Mouse (Mus musculus): ENCODE results near the gene Ap3d1. TPM values are rescaled to one million over a fixed set of nuclear protein-coding genes. Genes with fewer than 3 reads are reported as not detected.

The Ap3d1 gene
- 102 and 105 TPM in 2 replicates for polyA plus RNA-seq (2015; fragmentation: Nextera tagmentation; extraction: Ambion mirVana)

DNA sequence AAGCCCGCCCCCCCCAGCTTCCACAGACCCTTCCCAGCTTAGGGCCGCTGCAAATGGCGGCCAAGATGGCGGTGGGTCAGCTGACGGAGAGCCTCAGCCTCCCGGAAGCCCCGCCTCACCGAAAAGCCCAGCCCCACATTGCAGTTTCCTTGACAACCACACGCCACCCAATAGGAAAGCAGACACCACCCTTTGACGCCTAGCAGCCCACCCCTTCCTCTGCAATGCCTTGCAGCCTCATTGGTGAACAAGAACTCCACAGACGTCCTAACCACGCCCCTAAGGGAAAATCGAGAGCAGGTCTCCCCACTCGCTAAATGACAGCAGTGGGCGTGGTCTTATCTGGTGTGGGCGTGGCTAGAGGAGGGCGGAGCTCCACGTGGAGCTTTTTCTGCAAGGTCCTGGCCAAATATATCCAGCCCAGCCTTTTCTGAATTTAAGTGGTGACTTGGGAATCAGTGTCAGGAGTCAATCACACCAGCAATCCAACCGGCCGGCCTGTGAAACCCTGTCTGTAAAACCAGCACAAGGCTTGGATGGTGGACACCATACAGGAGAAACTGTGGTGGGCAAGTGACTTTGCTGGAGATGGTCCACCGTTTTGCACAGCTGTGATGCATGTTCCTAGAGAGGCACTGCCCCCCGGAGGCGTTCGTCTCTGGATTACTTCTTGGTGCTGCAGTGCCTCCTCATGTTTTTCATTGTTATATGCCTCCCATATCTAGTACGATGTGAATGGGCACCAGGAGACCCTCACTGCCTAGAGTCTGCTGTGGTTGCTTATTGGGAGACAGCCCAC lies at the start of gene Ap3d1:
Gene Ap3d1, minus strand, starts transcription at position 85 of the 799 bp plus-strand sequence.
- peak; percentile 99 for ATAC-seq
- H3K9ac ChIP-seq (ENCODE audit: low read depth, low read length) = peak within 1 kb of the TSS; percentile 94
- 2% methylated on average over 24 of the region's 25 CpGs for WGBS
- no peaks in the 10 kb centered on the region for H3K36me3 ChIP-seq (ENCODE audit: control insufficient read depth, insufficient read depth, low read length)
- peak within 1 kb of the TSS; percentile 78 for H3K4me3 ChIP-seq (ENCODE audit: low read length)
- peak within 1 kb of the TSS; percentile 81 for H3K27ac ChIP-seq (ENCODE audit: low read depth, low read length)
- no peaks in the 10 kb centered on the region for H3K27me3 ChIP-seq (replicated peaks; ENCODE audit: control insufficient read depth, insufficient read depth, low read length)
- H3K4me2 ChIP-seq (ENCODE audit: low read length) = peak within 1 kb of the TSS; percentile 92
- H3K9me3 ChIP-seq (ENCODE audit: control insufficient read depth, low read length) = no peaks in the 10 kb centered on the region
- H3K4me1 ChIP-seq (ENCODE audit: control insufficient read depth, insufficient read depth, low read depth, low read length) = peaks cover 31% of the 10 kb centered on the region

DNA sequence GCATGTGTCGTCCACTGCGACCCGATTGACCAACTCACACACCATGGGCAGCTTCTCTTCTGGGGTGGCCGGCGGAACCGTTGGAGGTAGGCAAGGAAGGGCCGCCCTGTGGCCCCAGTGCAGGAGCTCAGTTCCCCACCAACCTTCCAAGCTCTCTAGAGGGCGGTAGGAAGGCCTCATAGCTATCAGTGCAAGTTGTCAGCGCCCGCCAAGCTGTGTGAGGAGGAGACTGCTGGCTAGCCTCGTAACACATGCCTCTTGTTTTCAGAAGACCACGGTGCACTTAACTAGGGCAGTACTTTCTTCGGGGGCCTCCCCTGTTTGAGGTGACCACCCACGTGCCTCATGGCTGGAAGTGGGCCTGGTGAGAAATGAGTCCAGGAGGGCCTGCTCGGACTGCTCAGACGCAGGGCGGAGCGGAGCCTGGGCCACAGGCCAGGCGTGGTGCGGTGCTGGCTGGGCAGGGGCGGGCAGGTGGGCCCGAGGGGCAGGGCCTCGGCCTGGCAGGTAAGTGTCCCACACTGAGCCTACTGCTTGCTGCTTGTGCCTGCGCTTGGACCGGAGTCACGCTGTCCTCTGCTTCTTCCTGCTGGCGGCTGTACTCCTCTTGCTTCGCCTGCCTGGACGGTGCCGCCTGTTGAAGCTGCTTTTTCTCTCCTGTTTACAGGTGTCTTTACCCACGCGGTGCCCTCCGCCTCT lies 49.6 kb upstream of the Ap3d1 start:
- no peak for ATAC-seq
- H3K4me1 ChIP-seq (ENCODE audit: control insufficient read depth, insufficient read depth, low read depth, low read length) = peaks cover 7% of the 10 kb centered on the region
- H3K27me3 ChIP-seq (replicated peaks; ENCODE audit: control insufficient read depth, insufficient read depth, low read length) = no peaks in the 10 kb centered on the region
- no peak overlapping the region for H3K4me3 ChIP-seq (ENCODE audit: low read length)
- no peak overlapping the region for H3K27ac ChIP-seq (ENCODE audit: low read depth, low read length)
- no peaks in the 10 kb centered on the region for H3K9me3 ChIP-seq (ENCODE audit: control insufficient read depth, low read length)
- 80% methylated on average over 33 of the region's 33 CpGs for WGBS
- H3K36me3 ChIP-seq (ENCODE audit: control insufficient read depth, insufficient read depth, low read length) = peaks cover 51% of the 10 kb centered on the region
- H3K4me2 ChIP-seq (ENCODE audit: low read length) = no peak overlapping the region
- no peak overlapping the region for H3K9ac ChIP-seq (ENCODE audit: low read depth, low read length)

DNA sequence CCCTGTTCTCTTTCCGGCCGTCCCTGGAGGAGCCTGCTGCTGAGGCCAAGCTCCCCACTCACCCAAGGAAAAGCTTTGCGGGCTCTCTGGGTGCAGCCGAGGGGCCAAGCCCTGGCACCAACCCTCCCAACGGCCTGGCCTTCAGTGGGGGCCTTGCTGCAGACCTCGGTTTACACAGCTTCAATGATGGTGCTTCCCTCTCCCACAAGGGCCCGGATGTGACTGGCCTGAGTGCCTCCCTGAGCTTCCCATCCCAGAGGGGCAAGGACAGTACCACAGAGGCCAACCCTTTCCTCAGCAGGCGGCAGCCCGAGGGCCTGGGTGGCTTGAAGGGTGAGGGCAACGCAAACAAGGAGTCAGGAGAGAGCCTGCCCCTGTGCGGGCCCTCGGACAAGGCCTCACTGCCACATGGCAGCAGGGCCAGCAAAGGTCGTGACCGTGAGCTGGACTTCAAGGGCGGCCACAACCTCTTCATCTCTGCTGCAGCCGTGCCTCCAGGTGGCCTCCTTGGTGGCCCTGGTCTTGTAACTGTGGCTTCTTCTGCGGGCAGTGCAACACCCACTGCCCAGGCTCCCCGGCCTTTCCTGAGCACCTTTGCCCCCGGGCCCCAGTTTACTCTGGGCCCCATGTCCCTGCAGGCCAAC lies 48.8 kb upstream of the Ap3d1 start:
- ATAC-seq = no peak
- Histone ChIP-seq H3K9me3 (ENCODE audit: control insufficient read depth, low read length) (no peaks in the 10 kb centered on the region), H3K4me2 (ENCODE audit: low read length) (no peak overlapping the region), H3K4me3 (ENCODE audit: low read length) (no peak overlapping the region), H3K36me3 (ENCODE audit: control insufficient read depth, insufficient read depth, low read length) (peaks cover 56% of the 10 kb centered on the region), H3K9ac (ENCODE audit: low read depth, low read length) (no peak overlapping the region), H3K27ac (ENCODE audit: low read depth, low read length) (no peak overlapping the region), H3K4me1 (ENCODE audit: control insufficient read depth, insufficient read depth, low read depth, low read length) (peaks cover under 1% of the 10 kb centered on the region; the same call in 1 of the 2 replicates), H3K27me3 (replicated peaks; ENCODE audit: control insufficient read depth, insufficient read depth, low read length) (no peaks in the 10 kb centered on the region)
- WGBS = 92% methylated on average over 19 of the region's 19 CpGs

DNA sequence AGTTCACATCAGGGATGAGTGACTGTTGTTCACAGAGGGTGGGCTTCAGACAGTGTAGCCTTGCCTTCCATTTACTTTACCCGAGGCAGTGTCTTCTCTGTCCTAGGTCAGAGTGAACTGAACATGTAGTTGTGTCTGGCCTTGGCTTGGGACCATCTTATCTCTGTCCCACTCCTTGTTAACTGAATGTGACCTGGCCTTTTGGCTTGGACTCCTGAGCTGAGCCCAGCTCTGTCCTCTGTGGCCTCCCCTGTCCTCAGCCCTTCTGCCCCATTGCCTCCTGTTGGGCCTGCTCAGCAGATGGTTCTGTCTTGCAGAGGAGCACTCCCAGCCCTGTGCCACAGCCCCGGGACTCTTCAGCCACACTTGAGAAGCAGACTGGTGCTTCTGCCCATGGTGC lies 45.5 kb upstream of the Ap3d1 start:
- 81% methylated on average over 2 of the region's 2 CpGs for WGBS
- Histone ChIP-seq H3K27ac (ENCODE audit: low read depth, low read length) (no peak overlapping the region), H3K4me2 (ENCODE audit: low read length) (no peak overlapping the region), H3K4me3 (ENCODE audit: low read length) (no peak overlapping the region), H3K4me1 (ENCODE audit: control insufficient read depth, insufficient read depth, low read depth, low read length) (no peaks in the 10 kb centered on the region), H3K27me3 (replicated peaks; ENCODE audit: control insufficient read depth, insufficient read depth, low read length) (no peaks in the 10 kb centered on the region), H3K9ac (ENCODE audit: low read depth, low read length) (no peak overlapping the region), H3K9me3 (ENCODE audit: control insufficient read depth, low read length) (no peaks in the 10 kb centered on the region), H3K36me3 (ENCODE audit: control insufficient read depth, insufficient read depth, low read length) (peaks cover 69% of the 10 kb centered on the region)
- ATAC-seq = no peak

DNA sequence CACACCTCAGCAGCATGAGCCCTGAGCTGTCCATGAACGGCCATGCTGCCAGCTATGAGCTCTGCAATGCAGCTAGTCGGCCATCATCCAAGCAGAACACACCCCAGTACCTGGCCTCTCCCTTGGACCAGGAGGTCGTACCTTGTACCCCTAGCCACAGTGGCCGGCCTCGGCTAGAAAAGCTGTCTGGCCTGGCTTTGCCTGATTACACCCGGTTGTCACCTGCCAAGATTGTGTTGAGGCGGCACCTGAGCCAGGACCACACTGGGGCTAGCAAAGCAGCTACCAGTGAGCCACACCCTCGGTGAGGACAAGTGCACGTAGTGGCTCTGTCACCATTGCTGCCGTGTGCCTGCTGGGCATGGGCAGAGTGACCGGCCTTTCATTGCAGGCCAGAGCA lies 43.9 kb upstream of the Ap3d1 start:
- H3K4me2 ChIP-seq (ENCODE audit: low read length) = no peak overlapping the region
- H3K27ac ChIP-seq (ENCODE audit: low read depth, low read length) = no peak overlapping the region
- no peak for ATAC-seq
- 97% methylated on average over 11 of the region's 11 CpGs for WGBS
- no peaks in the 10 kb centered on the region for H3K4me1 ChIP-seq (ENCODE audit: control insufficient read depth, insufficient read depth, low read depth, low read length)
- no peak overlapping the region for H3K4me3 ChIP-seq (ENCODE audit: low read length)
- H3K27me3 ChIP-seq (replicated peaks; ENCODE audit: control insufficient read depth, insufficient read depth, low read length) = no peaks in the 10 kb centered on the region
- no peak overlapping the region for H3K9ac ChIP-seq (ENCODE audit: low read depth, low read length)
- peaks cover 70% of the 10 kb centered on the region for H3K36me3 ChIP-seq (ENCODE audit: control insufficient read depth, insufficient read depth, low read length)
- no peaks in the 10 kb centered on the region for H3K9me3 ChIP-seq (ENCODE audit: control insufficient read depth, low read length)

DNA sequence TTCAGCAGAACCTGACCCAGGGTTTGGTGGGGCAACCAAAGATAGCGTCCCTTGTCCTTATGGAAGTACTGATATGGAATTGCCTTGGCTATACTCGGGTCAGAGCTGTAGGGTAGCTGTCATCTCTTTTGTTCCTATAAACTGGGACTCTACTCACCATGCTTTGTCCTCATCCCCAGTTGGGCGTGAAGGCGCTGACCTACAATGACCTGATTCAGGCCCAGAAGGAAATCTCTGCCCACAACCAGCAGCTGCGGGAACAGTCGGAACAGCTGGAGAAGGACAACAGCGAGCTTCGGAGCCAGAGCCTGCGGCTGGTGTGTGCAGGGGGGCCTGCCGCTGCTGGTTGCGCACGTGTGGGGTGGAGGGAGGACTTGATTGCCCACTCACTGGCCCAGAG lies 42.8 kb upstream of the Ap3d1 start:
- 56% methylated on average over 12 of the region's 12 CpGs for WGBS
- no peak for ATAC-seq
- Histone ChIP-seq H3K9me3 (ENCODE audit: control insufficient read depth, low read length) (no peaks in the 10 kb centered on the region), H3K36me3 (ENCODE audit: control insufficient read depth, insufficient read depth, low read length) (peaks cover 63% of the 10 kb centered on the region), H3K27ac (ENCODE audit: low read depth, low read length) (no peak overlapping the region), H3K27me3 (replicated peaks; ENCODE audit: control insufficient read depth, insufficient read depth, low read length) (no peaks in the 10 kb centered on the region), H3K4me3 (ENCODE audit: low read length) (no peak overlapping the region), H3K9ac (ENCODE audit: low read depth, low read length) (no peak overlapping the region), H3K4me1 (ENCODE audit: control insufficient read depth, insufficient read depth, low read depth, low read length) (no peaks in the 10 kb centered on the region), H3K4me2 (ENCODE audit: low read length) (no peak overlapping the region)

DNA sequence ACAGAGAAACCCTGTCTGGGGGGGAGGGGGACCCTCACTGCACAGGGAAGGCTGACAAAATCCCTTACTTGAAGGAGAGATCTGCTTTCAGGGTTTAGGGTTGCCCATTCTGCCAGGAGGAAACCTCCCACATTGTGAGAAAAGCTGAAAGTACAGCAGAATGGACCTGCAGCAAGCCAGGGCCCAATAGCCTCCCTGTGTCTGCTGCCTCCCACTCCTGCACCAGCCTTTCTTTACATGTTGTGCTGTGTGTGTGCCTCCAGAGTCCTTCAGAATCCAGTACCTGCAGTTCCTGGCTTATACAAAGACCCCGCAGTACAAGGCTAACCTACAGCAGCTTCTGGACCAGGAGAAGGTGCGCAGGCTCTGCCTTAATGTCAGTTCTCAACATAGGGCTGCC lies 42.2 kb upstream of the Ap3d1 start:
- H3K4me2 ChIP-seq (ENCODE audit: low read length) = no peak overlapping the region
- H3K27ac ChIP-seq (ENCODE audit: low read depth, low read length) = no peak overlapping the region
- H3K27me3 ChIP-seq (replicated peaks; ENCODE audit: control insufficient read depth, insufficient read depth, low read length) = no peaks in the 10 kb centered on the region
- no peaks in the 10 kb centered on the region for H3K4me1 ChIP-seq (ENCODE audit: control insufficient read depth, insufficient read depth, low read depth, low read length)
- ATAC-seq = no peak
- no peak overlapping the region for H3K4me3 ChIP-seq (ENCODE audit: low read length)
- H3K9me3 ChIP-seq (ENCODE audit: control insufficient read depth, low read length) = no peaks in the 10 kb centered on the region
- peaks cover 60% of the 10 kb centered on the region for H3K36me3 ChIP-seq (ENCODE audit: control insufficient read depth, insufficient read depth, low read length)
- 97% methylated on average over 2 of the region's 2 CpGs for WGBS
- H3K9ac ChIP-seq (ENCODE audit: low read depth, low read length) = no peak overlapping the region

DNA sequence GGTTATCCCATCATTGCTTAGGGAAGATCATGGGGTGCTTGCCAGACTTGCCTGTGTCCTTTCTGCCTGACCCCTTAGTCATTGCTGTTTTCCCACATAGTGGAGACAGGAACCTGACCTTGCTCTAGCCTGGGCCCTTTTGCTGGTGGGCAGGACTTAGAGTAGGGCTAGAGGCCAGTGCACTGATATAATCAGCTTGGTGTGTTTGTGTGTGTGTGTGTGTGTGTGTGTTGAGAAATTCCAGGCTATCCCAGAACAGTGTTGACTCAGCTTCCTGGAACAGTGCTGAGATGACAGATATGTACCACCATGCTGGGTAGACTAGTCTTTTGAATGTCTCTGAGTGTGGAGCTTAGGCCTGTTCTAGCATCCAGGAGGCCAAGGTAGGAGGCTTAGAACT lies 37.5 kb upstream of the Ap3d1 start:
- peaks cover 43% of the 10 kb centered on the region for H3K36me3 ChIP-seq (ENCODE audit: control insufficient read depth, insufficient read depth, low read length)
- H3K4me3 ChIP-seq (ENCODE audit: low read length) = no peak overlapping the region
- H3K4me2 ChIP-seq (ENCODE audit: low read length) = no peak overlapping the region
- H3K4me1 ChIP-seq (ENCODE audit: control insufficient read depth, insufficient read depth, low read depth, low read length) = no peaks in the 10 kb centered on the region
- no peaks in the 10 kb centered on the region for H3K27me3 ChIP-seq (replicated peaks; ENCODE audit: control insufficient read depth, insufficient read depth, low read length)
- no peak overlapping the region for H3K27ac ChIP-seq (ENCODE audit: low read depth, low read length)
- ATAC-seq = no peak
- no peaks in the 10 kb centered on the region for H3K9me3 ChIP-seq (ENCODE audit: control insufficient read depth, low read length)
- no peak overlapping the region for H3K9ac ChIP-seq (ENCODE audit: low read depth, low read length)

DNA sequence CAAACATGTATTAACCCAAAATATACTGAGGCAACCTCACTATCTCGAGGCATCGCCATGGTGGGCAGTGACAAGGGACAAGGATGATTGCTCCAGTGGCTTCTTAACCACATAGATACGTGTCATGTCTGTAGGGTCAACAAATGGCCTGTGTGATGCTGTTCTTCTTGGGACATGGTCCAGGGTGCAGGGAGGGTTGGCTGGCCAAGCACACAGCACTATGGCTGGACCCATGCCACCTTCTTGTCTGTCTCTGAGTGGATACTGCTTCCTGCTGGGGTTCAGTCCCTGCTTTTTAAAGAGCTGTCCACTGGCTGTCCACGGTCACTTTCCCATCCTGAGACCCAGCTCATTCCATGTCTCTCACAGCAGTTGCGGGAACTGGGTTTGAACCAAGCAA lies 35.1 kb upstream of the Ap3d1 start:
- Histone ChIP-seq H3K36me3 (ENCODE audit: control insufficient read depth, insufficient read depth, low read length) (peaks cover 33% of the 10 kb centered on the region), H3K9me3 (ENCODE audit: control insufficient read depth, low read length) (no peaks in the 10 kb centered on the region), H3K4me3 (ENCODE audit: low read length) (no peak overlapping the region), H3K27ac (ENCODE audit: low read depth, low read length) (no peak overlapping the region), H3K27me3 (replicated peaks; ENCODE audit: control insufficient read depth, insufficient read depth, low read length) (no peaks in the 10 kb centered on the region), H3K4me2 (ENCODE audit: low read length) (no peak overlapping the region), H3K4me1 (ENCODE audit: control insufficient read depth, insufficient read depth, low read depth, low read length) (no peaks in the 10 kb centered on the region), H3K9ac (ENCODE audit: low read depth, low read length) (no peak overlapping the region)
- no peak for ATAC-seq
- 90% methylated on average over 5 of the region's 5 CpGs for WGBS
